Mouse (Mus musculus) left cerebral cortex, adult 18-20 months (tissue): ENCODE results near the gene Prrx2. TPM values are rescaled to one million over a fixed set of nuclear protein-coding genes. Genes with fewer than 3 reads are reported as not detected.
A peak's percentile ranks its signal among the peaks of the same experiment; 100 is the strongest.
"Not testable (repeated sequence)": the region's sequence is repeated elsewhere in the genome, so short reads cannot be mapped to it uniquely, and the experiment has no call there.

Experiments used
- DNase-seq, 2 experiments: peaks; one replicate each; pipeline ENCODE4 v3.0.0; 2021 to 2022; ENCODE audit warnings: low spot score in 2 of 2, mixed read lengths in 1 of 2
- total RNA-seq, 2 experiments: library from RNA; stranded (reverse); gene quantifications; 2 replicates each; pipeline ENCODE4 v1.2.3; 2021

Gene Prrx2
- total RNA-seq, 2 experiments from 2014 or later = 2.1 to 2.8 TPM

GRCm38 (mm10) chr2:30904991-30905390, 70.2 kb downstream of the Prrx2 start:
- DNase-seq = no peak

- DNase-seq = no peak
Measured at GRCm38 (mm10) chr2:30905906-30906305, 71.1 kb downstream of the Prrx2 start.

GRCm38 (mm10) chr2:30906641-30907040, 71.9 kb downstream of the Prrx2 start:
- no peak for DNase-seq

GRCm38 (mm10) chr2:30912291-30912773, 77.6 kb downstream of the Prrx2 start:
- DNase-seq = no peak

GRCm38 (mm10) chr2:30913022-30913421, 78.2 kb downstream of the Prrx2 start:
- no peak for DNase-seq

GRCm38 (mm10) chr2:30914836-30915235, 80.1 kb downstream of the Prrx2 start:
- no peak for DNase-seq

GRCm38 (mm10) chr2:30915376-30915775, 80.6 kb downstream of the Prrx2 start:
- no peak for DNase-seq

GRCm38 (mm10) chr2:30915933-30916332, 81.2 kb downstream of the Prrx2 start:
- not testable (repeated sequence) for DNase-seq

GRCm38 (mm10) chr2:30917649-30918048, 82.9 kb downstream of the Prrx2 start:
- peak in 1 of 2 experiments; percentile 32 for DNase-seq

GRCm38 (mm10) chr2:30918126-30918525, 83.4 kb downstream of the Prrx2 start:
- DNase-seq = no peak

GRCm38 (mm10) chr2:30918780-30919329, 84.1 kb downstream of the Prrx2 start:
- DNase-seq = no peak

GRCm38 (mm10) chr2:30920216-30920615, 85.4 kb downstream of the Prrx2 start:
- DNase-seq = peak; percentile 39 to 44

- DNase-seq = no peak
Measured at GRCm38 (mm10) chr2:30923099-30923498, 88.3 kb downstream of the Prrx2 start.

- no peak for DNase-seq
Measured at GRCm38 (mm10) chr2:30925181-30925580, 90.4 kb downstream of the Prrx2 start.

GRCm38 (mm10) chr2:30926381-30926780, 91.6 kb downstream of the Prrx2 start:
- no peak for DNase-seq

GRCm38 (mm10) chr2:30927151-30927781, 92.5 kb downstream of the Prrx2 start:
- DNase-seq = no peak

GRCm38 (mm10) chr2:30927844-30928628, 93.3 kb downstream of the Prrx2 start:
- peak; percentile 73 to 92 for DNase-seq

GRCm38 (mm10) chr2:30928893-30929482, 94.2 kb downstream of the Prrx2 start:
- DNase-seq = no peak

- DNase-seq = peak; percentile 77 to 79
Measured at GRCm38 (mm10) chr2:30929483-30930045, 94.8 kb downstream of the Prrx2 start, which contains the start of gene Ptges. Ptges (minus strand) TSS chr2:30929863.

GRCm38 (mm10) chr2:30930846-30931245, 96.1 kb downstream of the Prrx2 start:
- DNase-seq = not testable (repeated sequence)
